Mouse (Mus musculus) adrenal gland, adult 2 months (tissue): ENCODE data around the gene Slx1b. TPM values are rescaled to one million over a fixed set of nuclear protein-coding genes. Genes with fewer than 3 reads are reported as not detected.

Source experiments
- polyA plus RNA-seq: library from polyadenylated mRNA; depleted of rRNA; stranded (reverse); fragments of >200 nt; gene quantifications from 2 replicates; pipeline ENCODE4 v1.2.3, GENCODE M21; 2012; rRNA removed
- total RNA-seq, 2 experiments: library from RNA; stranded (reverse); gene quantifications; 2 replicates each; pipeline ENCODE4 v1.2.3; 2021

The Slx1b gene
- total and polyA plus RNA-seq, 3 experiments = 11.3 to 35.7 (median 13.5) TPM

Other genes with a start within 250 kb of the Slx1b start
- not detected for gene Atp2a1, start 232.7 kb downstream of the Slx1b start, total RNA-seq
- gene Atp2a1, start 232.7 kb downstream of the Slx1b start, polyA plus RNA-seq = not detected in 2 replicates
- gene Sh2b1, start 220.4 kb downstream of the Slx1b start, total RNA-seq = 10 to 100 TPM; 54.4 to 61.2 TPM
- 90.7 and 93.9 TPM in 2 replicates for gene Sh2b1, start 220.4 kb downstream of the Slx1b start, polyA plus RNA-seq
- 100 to 1,000 TPM; 217 to 239 TPM for gene Tufm, start 208.4 kb downstream of the Slx1b start, total RNA-seq
- gene Tufm, start 208.4 kb downstream of the Slx1b start, polyA plus RNA-seq = 236 and 278 TPM in 2 replicates
- gene Atxn2l, start 192.3 kb downstream of the Slx1b start, total RNA-seq = 100 to 1,000 TPM in 1 of 2 experiments, 10 to 100 TPM in 1; 83.7 to 108 TPM
- 454 and 474 TPM in 2 replicates for gene Atxn2l, start 192.3 kb downstream of the Slx1b start, polyA plus RNA-seq
- 100 to 1,000 TPM; 236 to 240 TPM for gene Eif3c, start 129.4 kb downstream of the Slx1b start, total RNA-seq
- 97.2 and 133 TPM in 2 replicates for gene Eif3c, start 129.4 kb downstream of the Slx1b start, polyA plus RNA-seq
- gene Apobr, start 110.8 kb downstream of the Slx1b start, total RNA-seq = 1 to 10 TPM; 2.0 to 4.7 TPM
- 5.3 and 7.5 TPM in 2 replicates for gene Apobr, start 110.8 kb downstream of the Slx1b start, polyA plus RNA-seq
- gene Cln3, start 110.0 kb downstream of the Slx1b start, total RNA-seq = 10 to 100 TPM; 33.2 to 47.4 TPM
- gene Cln3, start 110.0 kb downstream of the Slx1b start, polyA plus RNA-seq = 52.8 and 56.1 TPM in 2 replicates
- gene Il27, start 100.8 kb downstream of the Slx1b start, total RNA-seq = not detected
- gene Il27, start 100.8 kb downstream of the Slx1b start, polyA plus RNA-seq = 0.13 and 0.19 TPM in 2 replicates
- 10 to 100 TPM; 22.9 to 26.3 TPM for gene Nupr1, start 64.9 kb downstream of the Slx1b start, total RNA-seq
- gene Nupr1, start 64.9 kb downstream of the Slx1b start, polyA plus RNA-seq = 2.8 and 4.4 TPM in 2 replicates
- 10 to 100 TPM; 39.9 to 49.7 TPM for gene Sgf29, start 46.5 kb downstream of the Slx1b start, total RNA-seq
- gene Sgf29, start 46.5 kb downstream of the Slx1b start, polyA plus RNA-seq = 64.5 and 74.4 TPM in 2 replicates
- gene Sult1a1, start 19.4 kb downstream of the Slx1b start, total RNA-seq = 10 to 100 TPM; 48.1 to 52.7 TPM
- 29.3 and 34.3 TPM in 2 replicates for gene Sult1a1, start 19.4 kb downstream of the Slx1b start, polyA plus RNA-seq
- gene Bola2, start 383 bp downstream of the Slx1b start, total RNA-seq = 100 to 1,000 TPM; 101 to 104 TPM
- gene Bola2, start 383 bp downstream of the Slx1b start, polyA plus RNA-seq = 44.1 and 48.7 TPM in 2 replicates
- 10 to 100 TPM; 11.6 to 24.3 TPM for gene Coro1a, start 12.0 kb upstream of the Slx1b start, total RNA-seq
- gene Coro1a, start 12.0 kb upstream of the Slx1b start, polyA plus RNA-seq = 49.5 and 67.1 TPM in 2 replicates
- gene Mapk3, start 63.8 kb upstream of the Slx1b start, total RNA-seq = 100 to 1,000 TPM; 139 to 169 TPM
- gene Mapk3, start 63.8 kb upstream of the Slx1b start, polyA plus RNA-seq = 242 and 299 TPM in 2 replicates
- gene Gdpd3, start 70.5 kb upstream of the Slx1b start, total RNA-seq = 1 to 10 TPM; 2.4 TPM
- gene Gdpd3, start 70.5 kb upstream of the Slx1b start, polyA plus RNA-seq = 10.2 and 10.3 TPM in 2 replicates
- 100 to 1,000 TPM in 1 of 2 experiments, 10 to 100 TPM in 1; 92.8 to 136 TPM for gene Ypel3, start 81.2 kb upstream of the Slx1b start, total RNA-seq
- gene Ypel3, start 81.2 kb upstream of the Slx1b start, polyA plus RNA-seq = 970 and 1,207 TPM in 2 replicates
- under 1 TPM; 0.31 to 0.75 TPM for gene Tbx6, start 85.7 kb upstream of the Slx1b start, total RNA-seq
- 3.4 and 3.7 TPM in 2 replicates for gene Tbx6, start 85.7 kb upstream of the Slx1b start, polyA plus RNA-seq
- 10 to 100 TPM; 77.4 to 86.0 TPM for gene Ppp4c, start 96.7 kb upstream of the Slx1b start, total RNA-seq
- gene Ppp4c, start 96.7 kb upstream of the Slx1b start, polyA plus RNA-seq = 89.8 and 92.4 TPM in 2 replicates
- 10 to 100 TPM; 16.4 to 21.0 TPM for gene Fam57b, start 101.9 kb upstream of the Slx1b start, total RNA-seq
- 27.8 and 40.9 TPM in 2 replicates for gene Fam57b, start 101.9 kb upstream of the Slx1b start, polyA plus RNA-seq
- gene 4930451I11Rik, start 135.9 kb upstream of the Slx1b start, total RNA-seq = not detected
- gene 4930451I11Rik, start 135.9 kb upstream of the Slx1b start, polyA plus RNA-seq = not detected in 2 replicates
- under 1 TPM; 0.40 to 0.52 TPM for gene Doc2a, start 151.6 kb upstream of the Slx1b start, total RNA-seq
- 0.52 and 0.83 TPM in 2 replicates for gene Doc2a, start 151.6 kb upstream of the Slx1b start, polyA plus RNA-seq
- 10 to 100 TPM in 1 of 2 experiments, 1 to 10 TPM in 1; 8.2 to 16.3 TPM for gene Hirip3, start 166.2 kb upstream of the Slx1b start, total RNA-seq
- gene Hirip3, start 166.2 kb upstream of the Slx1b start, polyA plus RNA-seq = 1.4 and 2.9 TPM in 2 replicates
- gene Ino80e, start 166.6 kb upstream of the Slx1b start, total RNA-seq = 10 to 100 TPM; 42.5 to 44.5 TPM
- 73.8 and 75.0 TPM in 2 replicates for gene Ino80e, start 166.6 kb upstream of the Slx1b start, polyA plus RNA-seq
- 10 to 100 TPM; 60.6 to 66.8 TPM for gene Taok2, start 188.9 kb upstream of the Slx1b start, total RNA-seq
- 136 and 169 TPM in 2 replicates for gene Taok2, start 188.9 kb upstream of the Slx1b start, polyA plus RNA-seq
- 10 to 100 TPM; 28.1 to 35.4 TPM for gene Tmem219, start 227.1 kb upstream of the Slx1b start, total RNA-seq
- 242 and 243 TPM in 2 replicates for gene Tmem219, start 227.1 kb upstream of the Slx1b start, polyA plus RNA-seq
- gene Kctd13, start 233.1 kb upstream of the Slx1b start, total RNA-seq = 10 to 100 TPM; 25.9 to 26.8 TPM
- 52.0 and 52.9 TPM in 2 replicates for gene Kctd13, start 233.1 kb upstream of the Slx1b start, polyA plus RNA-seq